Mouse (Mus musculus): ENCODE data around the gene Gm11627. TPM values are rescaled to one million over a fixed set of nuclear protein-coding genes. Genes with fewer than 3 reads are reported as not detected.

Gm11627 gene
- total RNA-seq, 2 experiments from 2014 or later: 4.4 to 5.3 TPM

GRCm38 (mm10) chr11:102602816-102603495 is 23.7 kb upstream of the Gm11627 start:
- peak; percentile 48 for DNase-seq

GRCm38 (mm10) chr11:102599912-102600311 is 20.7 kb upstream of the Gm11627 start:
- DNase-seq: no peak

GRCm38 (mm10) chr11:102595341-102595820 is 16.1 kb upstream of the Gm11627 start:
- DNase-seq: peak; percentile 17

- no peak for DNase-seq
Observed at GRCm38 (mm10) chr11:102587554-102587953, 8.3 kb upstream of the Gm11627 start.

- no peak for DNase-seq
Observed at GRCm38 (mm10) chr11:102586445-102587130, 7.3 kb upstream of the Gm11627 start.

- no peak for DNase-seq
Observed at GRCm38 (mm10) chr11:102582736-102583135, 3.5 kb upstream of the Gm11627 start.

GRCm38 (mm10) chr11:102582016-102582610 is 2.9 kb upstream of the Gm11627 start:
- peak; percentile 71 for DNase-seq

- peak; percentile 40 for DNase-seq
Observed at GRCm38 (mm10) chr11:102581281-102582015, 2.2 kb upstream of the Gm11627 start.

- no peak for DNase-seq
Observed at GRCm38 (mm10) chr11:102580034-102580330, 721 bp upstream of the Gm11627 start.

- DNase-seq: peak; percentile 93
Observed at GRCm38 (mm10) chr11:102578341-102579118, 731 bp downstream of the Gm11627 start.

GRCm38 (mm10) chr11:102576050-102576754 is 3.1 kb downstream of the Gm11627 start:
- no peak for DNase-seq

- no peak for DNase-seq
Observed at GRCm38 (mm10) chr11:102575034-102575433, 4.2 kb downstream of the Gm11627 start.

- peak; percentile 94 for DNase-seq
Observed at GRCm38 (mm10) chr11:102572866-102573663, 6.2 kb downstream of the Gm11627 start.

GRCm38 (mm10) chr11:102568756-102569377 is 10.4 kb downstream of the Gm11627 start:
- DNase-seq: no peak

- peak; percentile 19 for DNase-seq
Observed at GRCm38 (mm10) chr11:102568191-102568590, 11.1 kb downstream of the Gm11627 start.

- no peak for DNase-seq
Observed at GRCm38 (mm10) chr11:102567723-102568122, 11.5 kb downstream of the Gm11627 start.

- no peak for DNase-seq
Observed at GRCm38 (mm10) chr11:102567157-102567556, 12.1 kb downstream of the Gm11627 start.

- DNase-seq: no peak
Observed at GRCm38 (mm10) chr11:102566290-102566689, 13.0 kb downstream of the Gm11627 start.

GRCm38 (mm10) chr11:102565741-102566140 is 13.5 kb downstream of the Gm11627 start:
- DNase-seq: no peak

Measured in heart, postnatal 4 days (tissue).